Mouse (Mus musculus): ENCODE data around the gene Vamp4. TPM values are rescaled to one million over a fixed set of nuclear protein-coding genes. Genes with fewer than 3 reads are reported as not detected.

Gene Vamp4
- total and polyA plus RNA-seq, 3 experiments = 9.6 to 17.1 TPM; not detected in 1

DNA sequence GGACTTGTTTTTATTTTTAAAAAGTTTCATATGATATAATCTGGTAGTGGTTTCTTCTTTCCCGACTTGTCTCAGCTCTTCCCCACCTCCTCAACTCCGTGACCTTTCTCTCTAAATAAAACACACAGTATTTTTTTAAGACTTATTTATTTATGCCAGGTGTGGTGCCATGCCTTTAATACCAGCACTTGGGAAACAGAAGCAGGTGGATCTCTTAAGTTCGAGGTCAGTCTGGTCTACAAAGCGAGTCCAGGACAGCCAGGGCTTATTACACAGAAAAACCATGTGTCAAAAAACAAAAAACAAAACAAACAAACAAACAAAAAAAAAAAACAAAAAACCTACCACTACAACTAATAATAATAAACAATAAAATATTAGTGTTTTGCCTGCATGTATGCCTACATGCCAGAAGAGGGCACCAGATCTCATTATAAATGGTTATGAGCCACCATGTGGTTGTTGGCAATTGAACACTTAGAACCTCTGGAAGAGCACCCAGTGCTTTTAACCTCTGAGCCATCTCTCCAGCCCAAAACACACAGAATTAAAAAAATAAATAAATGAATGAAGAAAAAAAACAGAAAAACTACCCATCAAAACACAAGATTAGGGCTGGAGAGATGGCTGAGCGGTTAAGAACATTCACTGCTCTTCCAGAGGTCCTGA is 20.6 kb upstream of the Vamp4 start (continued):
- TF ChIP-seq USF2 (IDR thresholded peaks at IDR 0.05; ENCODE audit: borderline replicate concordance in 1 of 2, insufficient read depth in 1 of 2, low read depth in 1 of 2, low read length in 2 of 2) (no peak), MYB (IDR thresholded peaks at IDR 0.05; ENCODE audit: low read depth, low read length) (no peak), ZC3H11A (IDR thresholded peaks at IDR 0.05; ENCODE audit: low read depth, low read length) (peak; percentile 69)

GRCm38 (mm10) chr1:162552956-162553355 is 17.4 kb upstream of the Vamp4 start:
- Histone ChIP-seq H3K9me3 (replicated peaks; ENCODE audit: insufficient read depth, low read length) (no peaks in the 10 kb centered on the region), H3K4me3 (ENCODE audit: control insufficient read depth in 1 of 2, insufficient read depth in 1 of 2, low read depth in 2 of 2, low read length in 2 of 2) (peak overlapping the region in 1 of 2 experiments; percentile 28; a peak in 2 of 4 replicates), H3K9ac (ENCODE audit: control insufficient read depth, low read depth, low read length, poor library complexity, severe bottlenecking) (no peak overlapping the region; the same call in 1 of the 2 replicates), H3K27me3 (ENCODE audit: control insufficient read depth in 1 of 2, insufficient read depth in 2 of 2, low read length in 2 of 2) (no peaks in the 10 kb centered on the region), H3K36me3 (ENCODE audit: control insufficient read depth in 1 of 2, insufficient read depth in 2 of 2, low read length in 2 of 2) (peaks cover 0 to 3% of the 10 kb centered on the region in 2 experiments; a peak in 1 of 4 replicates), H3K79me2 (ENCODE audit: control insufficient read depth, insufficient read depth, low read length, poor library complexity) (peaks cover 4% of the 10 kb centered on the region), H3K4me1 (ENCODE audit: control insufficient read depth in 1 of 2, insufficient read depth in 2 of 2, low read length in 2 of 2) (peaks cover 5 to 6% of the 10 kb centered on the region in 2 experiments; a peak in 3 of 4 replicates), H3K27ac (ENCODE audit: control insufficient read depth, low read depth, low read length) (0 out of 2 replicates have a peak overlapping the region, but pooled peaks have one; percentile 1)
- TF ChIP-seq BHLHE40 (IDR thresholded peaks at IDR 0.05; ENCODE audit: borderline replicate concordance, low read depth, low read length) = peak; percentile 82
- TF ChIP-seq MYC (IDR thresholded peaks at IDR 0.05; ENCODE audit: low read depth, low read length) = 0 out of 2 replicates have a peak, but pooled peaks have one; percentile 27
- TF ChIP-seq ZKSCAN1 (IDR thresholded peaks at IDR 0.05; ENCODE audit: low read depth, low read length) = no peak
- TF ChIP-seq SIN3A (IDR thresholded peaks at IDR 0.05; ENCODE audit: low read length) = peak; percentile 52
- no peak for TF ChIP-seq JUND (IDR thresholded peaks at IDR 0.05; ENCODE audit: low read depth, low read length)
- TF ChIP-seq ETS1 (IDR thresholded peaks at IDR 0.05; ENCODE audit: low read depth, low read length) = peak; percentile 41; the same call in 1 of the 2 replicates
- peak; percentile 61 for TF ChIP-seq GATA1 (IDR thresholded peaks at IDR 0.05; ENCODE audit: low read depth, low read length)
- no peak for TF ChIP-seq ZNF384 (IDR thresholded peaks at IDR 0.05; ENCODE audit: low read depth, low read length)
- DNase-seq (ENCODE audit: low read depth, low spot score) = peak; percentile 58

- H3K27me3 ChIP-seq (ENCODE audit: control insufficient read depth in 1 of 2, insufficient read depth in 2 of 2, low read length in 2 of 2) = no peaks in the 10 kb centered on the region
- H3K27ac ChIP-seq (ENCODE audit: control insufficient read depth, low read depth, low read length) = no peak overlapping the region
- TF ChIP-seq CHD1 (IDR thresholded peaks at IDR 0.05; ENCODE audit: low read depth, low read length) (no peak), MYB (IDR thresholded peaks at IDR 0.05; ENCODE audit: low read depth, low read length) (no peak), USF1 (IDR thresholded peaks at IDR 0.05; ENCODE audit: low read depth, low read length) (no peak), HCFC1 (IDR thresholded peaks at IDR 0.05; ENCODE audit: low read depth, low read length) (no peak), CTCF (IDR thresholded peaks at IDR 0.05 in 2 of 3, conservative IDR thresholded peaks at IDR 0.05 in 1 of 3; ENCODE audit: control insufficient read depth in 1 of 3, insufficient read depth in 1 of 3, low read depth in 2 of 3, low read length in 3 of 3, poor library complexity in 1 of 3, severe bottlenecking in 1 of 3) (no peak), TCF12 (IDR thresholded peaks at IDR 0.05; ENCODE audit: low read depth, low read length) (no peak), POLR2AphosphoS2 (IDR thresholded peaks at IDR 0.05; ENCODE audit: low read length) (no peak), GABPA (IDR thresholded peaks at IDR 0.05; ENCODE audit: low read depth, low read length) (no peak), POLR2A (IDR thresholded peaks at IDR 0.05; ENCODE audit: control insufficient read depth in 1 of 2, insufficient read depth in 1 of 2, low read depth in 1 of 2, low read length in 2 of 2, poor library complexity in 1 of 2) (no peak), JUND (IDR thresholded peaks at IDR 0.05; ENCODE audit: low read depth, low read length) (no peak), EP300 (IDR thresholded peaks at IDR 0.05; ENCODE audit: low read depth in 1 of 2, low read length in 2 of 2) (no peak), TAL1 (IDR thresholded peaks at IDR 0.05; ENCODE audit: low read length) (no peak), ETS1 (IDR thresholded peaks at IDR 0.05; ENCODE audit: low read depth, low read length) (no peak)
- DNase-seq (ENCODE audit: low read depth, low spot score) = no peak
- H3K4me3 ChIP-seq (ENCODE audit: control insufficient read depth in 1 of 2, insufficient read depth in 1 of 2, low read depth in 2 of 2, low read length in 2 of 2) = no peak overlapping the region
- H3K4me1 ChIP-seq (ENCODE audit: control insufficient read depth in 1 of 2, insufficient read depth in 2 of 2, low read length in 2 of 2) = peaks cover 5 to 6% of the 10 kb centered on the region in 2 experiments; a peak in 3 of 4 replicates
- H3K9me3 ChIP-seq (replicated peaks; ENCODE audit: insufficient read depth, low read length) = no peaks in the 10 kb centered on the region
- H3K36me3 ChIP-seq (ENCODE audit: control insufficient read depth in 1 of 2, insufficient read depth in 2 of 2, low read length in 2 of 2) = peaks cover 0 to 3% of the 10 kb centered on the region in 2 experiments; a peak in 1 of 4 replicates
- H3K9ac ChIP-seq (ENCODE audit: control insufficient read depth, low read depth, low read length, poor library complexity, severe bottlenecking) = no peak overlapping the region
- no peaks in the 10 kb centered on the region for H3K79me2 ChIP-seq (ENCODE audit: control insufficient read depth, insufficient read depth, low read length, poor library complexity)
Observed at GRCm38 (mm10) chr1:162554193-162554592, 16.1 kb upstream of the Vamp4 start.

Measured in MEL (cell line).